Mouse (Mus musculus) stomach, postnatal 0 days (tissue): ENCODE measurements around the gene 6430628N08Rik.

Experiments used
- CTCF ChIP-seq: IDR thresholded peaks from 2 replicates; pipeline ENCODE4 v1.5.1; 2016; ENCODE audit warnings: antibody characterized with exemption, low read depth, mild to moderate bottlenecking, moderate library complexity
- EP300 ChIP-seq: optimal IDR thresholded peaks from 2 replicates; pipeline ENCODE3; 2016; ENCODE audit warnings: antibody characterized with exemption

GRCm38 (mm10) chr4:115881183-115881582 is 9.3 kb upstream of the 6430628N08Rik start:
- TF ChIP-seq CTCF (no peak), EP300 (no peak)
